Mouse (Mus musculus) bone marrow, adult 2 months (tissue): ENCODE measurements around the gene Dnttip1.

Experiments used
- CTCF ChIP-seq: fragments of 200-500 bp; IDR thresholded peaks from 2 replicates; pipeline ENCODE4 v1.5.1; 2011; ENCODE audit warnings: low read length, control low read depth; ENCODE audit not compliant: control insufficient read depth, insufficient read depth
- POLR2A ChIP-seq: fragments of 200-500 bp; IDR thresholded peaks from 2 replicates; pipeline ENCODE4 v1.6.1; 2011; ENCODE audit warnings: low read depth, mild to moderate bottlenecking, control low read depth, low read length, borderline replicate concordance; ENCODE audit not compliant: control insufficient read depth

DNA sequence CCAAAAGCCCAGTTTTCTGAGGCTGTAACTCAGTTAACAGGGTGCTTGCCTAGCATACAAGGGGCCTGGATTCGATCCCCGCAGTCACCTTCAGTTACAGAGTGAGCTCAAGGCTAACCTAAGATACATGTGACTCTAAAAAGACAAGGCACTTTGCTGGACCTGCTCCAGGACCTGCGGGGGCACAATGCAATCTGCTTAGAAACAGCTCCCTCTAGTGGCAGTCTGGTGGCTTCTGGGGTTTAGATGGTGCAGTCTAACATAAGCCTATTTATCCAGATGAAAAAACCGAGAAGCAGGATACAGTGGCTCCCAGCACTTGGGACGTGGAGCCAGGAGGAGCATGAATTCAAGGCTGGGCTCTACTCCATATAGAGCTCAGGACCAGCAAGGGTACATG lies 48.5 kb downstream of the Dnttip1 start:
- peak; percentile 90 for TF ChIP-seq CTCF
- no peak for TF ChIP-seq POLR2A
